Mouse (Mus musculus) v-Abl transformed pro-B cells (cell line): ENCODE data around the gene Shank3.

ENCODE experiments used
- in situ Hi-C, 2 experiments: fragments of 400-800 bp; cut with MboI; formaldehyde crosslinking; loops; one replicate each; pipeline ENCODE4 v1.15.1; 2025; ENCODE audit not compliant: unreplicated experiment in 2 of 2

The Shank3 gene

GRCm38 (mm10) chr15:89547824-89548601, 48.6 kb downstream of the Shank3 start:
- in situ Hi-C loops: no loop called here

GRCm38 (mm10) chr15:89548837-89549236, 49.4 kb downstream of the Shank3 start:
- in situ Hi-C loops: no loop called here

GRCm38 (mm10) chr15:89550506-89550905, 51.1 kb downstream of the Shank3 start:
- in situ Hi-C loops: no loop called here

GRCm38 (mm10) chr15:89551733-89552132, 52.3 kb downstream of the Shank3 start:
- in situ Hi-C loops: no loop called here

GRCm38 (mm10) chr15:89555591-89555990, 56.2 kb downstream of the Shank3 start:
- in situ Hi-C loops: no loop called here

- in situ Hi-C loops: no loop called here
Observed at GRCm38 (mm10) chr15:89556401-89557178, 57.2 kb downstream of the Shank3 start.

GRCm38 (mm10) chr15:89557179-89557995, 58.0 kb downstream of the Shank3 start:
- in situ Hi-C loops: no loop called here

- in situ Hi-C loops: no loop called here
Observed at GRCm38 (mm10) chr15:89557996-89558390, 58.6 kb downstream of the Shank3 start.

- in situ Hi-C loops: no loop called here
Observed at GRCm38 (mm10) chr15:89559202-89559731, 59.8 kb downstream of the Shank3 start.

- in situ Hi-C loops: no loop called here
Observed at GRCm38 (mm10) chr15:89568114-89568513, 68.7 kb downstream of the Shank3 start, which contains the start of gene Acr. Acr (plus strand) TSS chr15:89568326.

- in situ Hi-C loops: no loop called here
Observed at GRCm38 (mm10) chr15:89572147-89572546, 72.7 kb downstream of the Shank3 start.

GRCm38 (mm10) chr15:89582494-89582893, 83.1 kb downstream of the Shank3 start:
- in situ Hi-C loops: no loop called here

- in situ Hi-C loops: no loop called here
Observed at GRCm38 (mm10) chr15:89585101-89585500, 85.7 kb downstream of the Shank3 start.

- in situ Hi-C loops: no loop called here
Observed at GRCm38 (mm10) chr15:89585631-89586030, 86.2 kb downstream of the Shank3 start.

GRCm38 (mm10) chr15:89589146-89589545, 89.7 kb downstream of the Shank3 start:
- in situ Hi-C loops: no loop called here

GRCm38 (mm10) chr15:89591317-89591716, 91.9 kb downstream of the Shank3 start:
- in situ Hi-C loops: no loop called here

GRCm38 (mm10) chr15:89591723-89592455, 92.5 kb downstream of the Shank3 start, which contains the start of gene Rabl2:
Rabl2 (minus strand) TSS chr15:89591923.
- in situ Hi-C loops: no loop called here

GRCm38 (mm10) chr15:89592548-89592947, 93.1 kb downstream of the Shank3 start:
- in situ Hi-C loops: no loop called here

- in situ Hi-C loops: no loop called here
Observed at GRCm38 (mm10) chr15:89605822-89606570, 106.6 kb downstream of the Shank3 start.
